Mouse (Mus musculus): Measurements from ENCODE around the gene Tlcd1.

Gene Tlcd1

DNA sequence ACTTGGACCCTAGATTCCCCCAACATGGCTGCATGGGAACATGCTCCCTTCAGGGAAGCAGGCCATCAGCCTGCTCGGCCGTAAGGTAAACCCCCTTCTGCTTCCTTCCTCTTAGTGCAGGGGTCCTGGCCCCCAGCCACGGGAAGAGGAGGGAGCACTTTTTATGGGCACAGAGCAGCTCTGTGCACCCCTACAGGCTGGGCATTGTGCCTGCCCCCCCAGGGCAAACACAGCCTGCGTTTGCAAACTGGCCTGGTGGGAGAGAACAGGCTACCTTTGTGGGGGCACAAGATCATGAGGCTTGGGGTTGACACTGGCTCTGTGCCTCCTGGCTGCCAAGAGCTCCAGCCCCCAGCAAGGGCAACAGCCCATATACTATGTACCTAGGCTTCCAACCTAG, 14.5 kb upstream of the Tlcd1 start:
- DNase-seq (ENCODE audit: low read depth) = no peak

DNA sequence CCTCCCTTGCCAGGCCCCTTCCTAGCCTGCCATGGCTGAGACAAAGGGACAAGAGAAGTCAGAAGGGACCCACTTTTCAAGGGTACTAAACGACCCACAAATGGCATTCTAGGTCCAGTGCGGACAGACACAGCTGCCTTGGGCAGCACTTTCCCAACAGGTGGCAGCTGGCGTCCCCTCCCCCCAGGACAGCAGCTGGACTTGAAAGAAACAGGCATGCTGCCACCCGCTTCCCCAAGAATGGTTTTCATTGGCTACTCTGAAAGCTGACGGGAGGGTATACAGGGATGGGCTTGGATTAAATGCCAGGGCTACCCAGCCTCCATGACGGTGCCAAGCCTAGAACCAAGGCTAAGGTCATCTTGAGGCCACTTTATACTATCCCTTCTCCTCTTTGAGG, 14.0 kb upstream of the Tlcd1 start:
- no peak for DNase-seq (ENCODE audit: low read depth)

DNA sequence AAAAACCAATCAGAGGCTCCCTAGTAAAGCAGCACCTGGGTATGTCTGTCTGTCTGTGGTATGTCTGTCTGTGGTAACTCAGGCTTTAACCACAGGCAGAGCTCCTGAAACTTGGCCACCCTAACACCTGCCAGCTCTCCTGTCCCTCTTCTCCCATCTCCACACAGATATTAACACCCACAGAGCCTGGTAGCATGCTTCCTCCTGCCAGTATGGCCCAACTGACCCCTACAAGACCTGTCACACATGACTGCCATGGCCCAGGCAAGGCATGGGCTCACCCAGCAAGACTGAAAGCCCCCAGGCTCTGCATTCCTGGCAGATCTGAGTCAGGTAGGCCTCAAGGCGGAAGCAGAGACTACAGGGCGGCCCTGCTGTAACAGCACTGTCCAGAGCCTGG, 13.5 kb upstream of the Tlcd1 start:
- no peak for DNase-seq (ENCODE audit: low read depth)

DNA sequence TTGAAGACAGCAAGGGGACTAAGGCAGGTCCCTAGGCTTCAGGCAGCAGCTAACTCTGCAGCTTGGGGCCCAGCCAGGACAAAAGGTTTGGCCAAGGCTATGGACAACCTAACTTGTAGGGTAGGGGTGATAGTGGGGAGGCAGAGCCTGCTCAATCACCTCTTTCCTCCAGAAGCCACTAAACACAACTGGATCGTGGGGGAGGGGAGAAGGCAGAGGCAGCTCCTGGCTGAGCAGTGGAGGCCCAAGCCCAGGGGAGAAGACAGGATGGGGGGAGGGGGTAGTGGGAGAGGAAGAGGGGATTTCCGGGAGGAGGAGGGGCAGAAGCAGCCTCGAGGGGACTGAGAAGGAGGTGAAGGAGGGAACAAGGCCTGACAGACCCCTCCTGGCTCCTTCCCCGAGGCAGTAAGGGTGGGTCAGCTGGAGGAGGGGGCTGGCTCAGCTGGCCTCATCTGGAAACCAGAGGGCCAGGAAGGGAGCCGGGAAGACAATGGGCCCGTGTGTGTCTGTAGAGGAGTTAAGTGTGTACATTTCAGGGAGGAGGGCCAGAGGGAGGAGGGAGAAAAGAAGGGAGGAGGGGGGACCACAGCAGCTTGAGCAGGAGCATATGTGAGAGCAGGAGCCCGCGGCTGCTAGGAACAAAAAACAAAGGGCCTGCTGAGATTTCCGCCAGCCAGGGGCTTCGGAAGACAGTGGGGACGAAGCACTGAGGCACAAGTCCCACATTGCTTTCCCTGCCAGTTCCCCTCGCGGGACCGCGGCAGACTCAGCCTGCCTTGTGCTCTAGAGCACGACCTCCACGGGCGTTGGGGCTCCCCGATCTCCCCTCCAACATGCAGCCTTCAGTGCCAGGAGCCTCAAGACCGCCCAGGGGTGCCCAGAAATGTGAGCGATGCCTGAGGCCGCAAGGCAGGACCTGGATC, 12.6 kb upstream of the Tlcd1 start:
- no peak for DNase-seq (ENCODE audit: low read depth)

DNA sequence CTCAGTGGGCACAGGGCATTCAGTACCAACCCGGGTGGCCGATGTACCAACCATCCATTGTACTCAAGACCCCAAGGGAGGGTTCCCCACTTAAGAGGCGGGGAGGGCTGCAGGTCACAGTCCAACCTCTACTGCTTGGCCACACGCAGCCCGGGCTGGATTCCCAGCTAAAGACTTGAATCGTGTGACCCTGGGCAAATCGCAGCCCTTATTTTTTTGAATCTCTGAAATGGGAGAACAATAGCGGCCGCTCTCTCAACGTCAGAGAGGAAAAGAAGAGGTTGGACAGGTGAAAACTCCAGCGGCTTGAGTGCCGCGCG, 11.9 kb upstream of the Tlcd1 start:
- no peak for DNase-seq (ENCODE audit: low read depth)

DNA sequence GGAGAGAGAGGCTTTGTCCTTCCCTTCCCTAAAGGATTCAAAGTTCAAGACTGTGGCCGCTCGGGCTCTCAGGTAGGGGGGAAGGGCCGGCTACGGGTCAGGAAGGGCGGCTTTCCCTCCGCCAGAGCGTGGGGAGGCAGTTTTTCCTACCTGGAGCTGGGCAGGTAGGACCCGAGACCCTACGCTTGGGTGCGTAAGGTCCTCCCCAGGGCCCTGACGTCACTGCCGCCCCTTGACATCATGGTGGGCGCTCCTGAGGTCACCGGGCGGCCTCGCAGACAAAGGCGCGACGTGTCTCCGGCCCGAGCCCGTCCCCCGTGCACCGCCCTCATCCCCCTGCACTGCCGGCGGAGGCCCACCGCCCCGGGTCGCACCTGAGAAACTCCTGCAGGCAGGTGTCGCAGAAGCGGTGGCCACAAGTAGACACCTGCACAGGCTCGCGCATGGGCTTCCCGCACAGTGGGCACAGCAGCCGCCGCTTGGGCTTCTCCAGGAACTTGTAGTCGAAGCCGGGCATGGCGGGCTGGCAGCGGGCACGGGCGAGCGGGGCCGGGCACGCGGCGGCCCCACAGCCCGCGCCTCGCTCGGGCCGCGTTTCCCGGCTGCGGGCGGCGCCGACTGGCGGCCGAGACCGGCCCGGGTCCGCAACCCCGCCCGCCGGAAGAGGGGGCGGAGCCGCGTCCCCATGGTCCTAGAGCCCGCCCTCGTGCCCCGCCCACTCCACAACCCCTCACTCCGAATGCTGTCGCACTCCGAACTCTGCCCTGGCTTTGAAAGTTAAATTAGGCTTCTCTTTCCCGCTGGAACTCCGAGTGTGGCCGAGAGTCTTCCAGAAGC, 11.4 kb upstream of the Tlcd1 start, which contains the start of gene Traf4:
TSS of gene Traf4 (minus strand) at position 666 of the 837 bp plus-strand sequence.
- no peak for DNase-seq (ENCODE audit: low read depth)

DNA sequence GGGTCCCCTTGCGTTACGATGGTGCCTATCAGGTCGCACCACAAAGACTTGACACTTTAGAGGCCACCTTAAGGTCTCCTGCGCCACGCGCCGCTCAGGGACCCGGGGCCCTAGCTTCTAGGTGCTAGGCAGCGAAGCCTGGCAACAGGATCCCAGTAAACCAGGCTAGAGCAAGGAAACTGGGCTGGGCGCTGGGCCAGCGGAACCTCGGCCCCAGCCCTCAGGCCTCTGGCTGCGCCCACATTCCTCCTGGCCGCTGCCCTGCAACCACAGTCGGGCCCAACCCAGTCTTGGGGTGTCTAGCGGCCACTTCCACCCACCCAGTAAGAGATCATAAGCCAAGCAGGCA, 10.8 kb upstream of the Tlcd1 start:
- no peak for DNase-seq (ENCODE audit: low read depth)

DNA sequence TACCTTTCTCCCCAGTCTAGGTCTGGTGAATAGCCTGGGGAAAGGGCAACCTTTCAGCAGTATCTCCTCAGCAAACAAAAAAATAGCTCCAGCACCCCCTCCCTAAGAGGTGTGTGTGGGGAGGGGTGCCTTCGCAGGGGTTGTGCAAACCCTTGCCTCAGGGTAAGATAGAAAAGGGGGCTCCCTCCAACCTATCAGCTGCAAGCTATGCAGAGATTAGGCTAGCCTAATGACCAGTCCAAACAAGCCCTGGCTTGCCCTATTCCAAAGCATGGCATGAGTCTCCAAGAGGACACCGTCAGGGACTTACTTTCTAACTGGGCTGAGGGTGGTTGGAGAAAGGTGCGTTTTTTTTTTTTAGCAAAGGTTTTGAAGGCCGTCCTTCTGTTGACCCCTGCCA, 10.3 kb upstream of the Tlcd1 start:
- no peak for DNase-seq (ENCODE audit: low read depth)

DNA sequence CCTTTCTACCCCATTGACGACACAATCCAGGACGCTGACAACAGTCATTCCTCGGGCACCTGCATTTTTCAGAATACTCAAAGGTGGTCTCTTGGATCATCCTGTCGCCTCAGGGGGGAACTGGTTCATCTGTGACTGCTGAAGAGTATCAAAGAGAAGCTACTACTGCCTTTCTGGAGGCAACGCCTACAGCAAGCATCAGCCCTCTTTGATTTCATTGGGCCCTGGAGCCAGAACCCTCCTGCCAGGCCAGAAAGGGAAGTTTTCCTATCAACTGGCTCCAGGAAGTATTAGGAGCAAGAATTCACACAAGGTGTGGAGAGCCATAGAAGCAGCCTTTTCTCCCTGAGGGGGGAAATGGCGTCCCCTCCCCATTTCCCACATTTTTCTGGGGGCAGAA, 9.9 kb upstream of the Tlcd1 start:
- no peak for DNase-seq (ENCODE audit: low read depth)

DNA sequence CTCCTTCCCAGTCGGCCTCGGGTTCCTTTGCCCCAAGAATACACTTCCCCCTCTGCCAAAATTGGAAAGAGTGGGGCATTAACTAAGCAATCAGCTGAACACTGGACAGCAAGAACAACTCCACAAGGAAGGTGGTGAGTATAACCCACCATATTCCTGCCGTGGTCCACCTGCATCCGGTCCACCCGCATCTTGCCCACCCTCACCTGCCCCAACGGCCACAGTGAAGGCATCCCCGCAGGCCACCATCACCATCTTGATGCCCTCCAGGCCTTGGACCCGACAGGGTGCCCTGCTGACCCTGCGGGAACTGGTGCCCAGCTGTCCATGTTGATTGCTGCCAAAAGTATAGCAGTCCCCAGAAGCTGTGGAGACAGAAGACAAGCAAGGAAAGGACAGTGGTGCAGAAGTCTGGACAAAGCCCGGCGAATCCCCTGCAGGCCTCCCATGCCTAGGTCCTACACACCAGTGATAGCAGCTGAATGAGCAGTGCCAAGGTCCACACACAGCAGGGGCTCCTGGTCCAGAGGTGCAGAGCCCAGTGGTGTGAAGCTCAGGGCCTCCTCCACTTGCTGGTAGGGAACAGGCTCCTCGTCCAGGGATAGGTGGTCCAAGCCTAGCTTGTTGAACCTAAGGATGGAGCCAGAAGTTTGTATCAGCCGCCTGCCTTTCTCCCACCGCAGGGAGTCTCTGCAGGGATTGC, 9.1 kb upstream of the Tlcd1 start:
- no peak for DNase-seq (ENCODE audit: low read depth)

DNA sequence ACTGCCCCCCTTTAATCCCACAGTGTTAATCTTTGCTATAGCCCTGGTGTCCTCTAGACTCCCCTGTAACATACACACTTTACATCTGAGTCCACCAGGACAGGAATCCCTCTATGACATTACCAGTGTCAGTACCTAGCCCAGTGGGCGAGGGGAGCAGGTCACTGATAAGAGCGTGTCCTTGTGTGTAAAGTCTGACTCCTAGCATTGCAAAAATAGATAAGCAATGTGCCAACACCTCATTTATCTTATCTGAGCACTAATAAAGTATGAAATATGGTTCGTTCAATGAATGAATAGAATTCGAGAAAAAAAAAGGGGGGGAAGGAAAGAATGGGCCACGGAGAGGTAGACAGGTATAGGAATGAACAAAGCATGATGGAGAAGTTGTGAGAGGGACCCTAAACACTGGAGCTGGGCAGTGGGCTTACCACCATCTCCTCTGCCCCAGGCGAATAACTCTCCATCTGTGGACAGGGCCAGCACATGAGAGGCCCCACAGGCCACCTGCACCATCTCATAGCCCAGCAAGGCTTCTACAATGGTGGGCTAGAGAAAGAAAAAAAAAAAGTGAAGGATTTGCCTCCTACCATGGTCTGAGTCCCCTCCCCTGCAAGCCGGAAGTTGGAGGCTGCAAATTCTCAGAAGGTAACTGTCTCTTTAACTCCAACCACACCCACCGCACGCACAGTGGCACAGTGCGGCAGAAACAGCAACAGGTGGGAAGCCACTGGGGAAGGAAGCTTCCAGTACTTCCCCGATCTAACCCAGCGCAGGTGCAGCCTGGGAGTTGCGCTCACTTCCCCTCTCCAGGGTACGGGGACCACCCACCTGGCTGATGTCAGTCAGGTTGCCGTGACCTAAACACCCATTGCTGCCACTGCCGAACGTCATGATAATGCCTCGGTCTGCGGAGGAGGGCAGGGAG, 7.7 kb upstream of the Tlcd1 start:
- no peak for DNase-seq (ENCODE audit: low read depth)

DNA sequence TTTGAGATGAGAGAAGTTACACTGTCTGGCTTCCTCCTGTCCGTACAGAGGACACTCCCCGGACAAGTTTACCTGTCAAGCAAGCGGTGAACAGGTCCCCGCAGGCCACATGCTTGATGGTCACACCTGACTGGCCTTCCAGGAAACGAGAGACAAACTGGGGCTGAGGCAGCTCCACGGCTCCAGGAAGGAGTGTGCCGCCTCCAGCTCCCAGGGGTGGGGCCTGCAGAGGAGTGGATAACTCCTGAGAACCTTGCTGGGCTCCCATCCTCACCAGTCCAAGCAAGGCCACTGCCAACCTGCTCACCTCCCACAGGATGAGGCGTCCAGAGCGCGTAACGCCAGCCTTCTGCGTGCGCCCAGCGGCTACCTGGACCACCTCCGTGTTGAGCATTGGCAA, 6.2 kb upstream of the Tlcd1 start:
- DNase-seq (ENCODE audit: low read depth) = no peak

DNA sequence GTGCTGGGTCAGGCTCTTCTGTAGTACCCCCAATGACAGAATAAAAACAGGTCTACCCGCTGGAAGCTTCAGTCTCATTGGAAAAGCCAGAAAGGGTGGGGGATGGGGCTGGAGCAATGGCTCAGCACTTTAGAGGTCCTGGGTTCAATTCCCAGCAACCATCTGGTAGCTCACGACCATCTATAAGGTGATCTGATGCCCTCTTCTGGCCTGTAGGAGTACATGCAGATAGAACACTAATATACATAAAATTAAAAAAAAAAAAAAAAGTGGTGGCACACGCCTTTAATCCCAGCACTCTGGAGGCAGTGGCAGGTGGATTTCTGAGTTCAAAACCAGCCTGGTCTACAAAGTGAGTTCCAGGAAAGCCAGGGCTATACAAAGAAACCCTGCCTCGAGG, 5.2 kb upstream of the Tlcd1 start:
- no peak for DNase-seq (ENCODE audit: low read depth)

DNA sequence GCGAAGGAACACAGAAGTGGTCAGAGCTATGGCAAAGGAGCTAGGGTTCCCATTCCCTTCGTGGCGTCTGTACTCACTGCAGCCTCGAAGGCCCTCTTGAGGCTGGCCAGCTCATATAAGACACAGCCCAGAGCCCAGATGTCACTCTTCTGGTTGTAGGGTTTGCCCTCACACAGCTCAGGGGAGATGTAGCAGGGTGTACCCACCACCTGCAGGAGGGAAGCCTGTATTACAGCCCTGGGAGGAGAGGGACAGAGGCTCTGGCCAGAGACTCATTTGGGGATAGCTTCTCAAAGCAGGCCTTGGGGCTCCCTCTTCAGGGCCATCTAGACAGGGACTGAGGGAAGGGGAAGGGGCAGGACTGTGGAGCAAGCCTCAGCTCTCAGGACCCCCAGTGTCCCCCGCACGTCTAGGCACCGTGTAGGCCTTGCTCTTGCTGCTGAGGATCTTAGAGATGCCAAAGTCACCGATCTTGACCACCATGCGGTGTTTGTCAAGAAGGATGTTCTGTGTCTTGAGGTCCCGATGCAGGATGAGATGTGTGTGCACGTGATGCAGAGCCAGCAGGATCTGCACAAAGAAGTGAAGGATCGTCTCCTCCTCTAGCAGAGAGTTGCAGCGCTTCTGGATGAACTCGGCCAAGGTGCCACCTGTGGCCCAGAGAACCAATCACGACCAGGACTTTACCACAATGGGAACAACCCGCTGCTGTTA, 4.3 kb upstream of the Tlcd1 start:
- DNase-seq (ENCODE audit: low read depth) = no peak

DNA sequence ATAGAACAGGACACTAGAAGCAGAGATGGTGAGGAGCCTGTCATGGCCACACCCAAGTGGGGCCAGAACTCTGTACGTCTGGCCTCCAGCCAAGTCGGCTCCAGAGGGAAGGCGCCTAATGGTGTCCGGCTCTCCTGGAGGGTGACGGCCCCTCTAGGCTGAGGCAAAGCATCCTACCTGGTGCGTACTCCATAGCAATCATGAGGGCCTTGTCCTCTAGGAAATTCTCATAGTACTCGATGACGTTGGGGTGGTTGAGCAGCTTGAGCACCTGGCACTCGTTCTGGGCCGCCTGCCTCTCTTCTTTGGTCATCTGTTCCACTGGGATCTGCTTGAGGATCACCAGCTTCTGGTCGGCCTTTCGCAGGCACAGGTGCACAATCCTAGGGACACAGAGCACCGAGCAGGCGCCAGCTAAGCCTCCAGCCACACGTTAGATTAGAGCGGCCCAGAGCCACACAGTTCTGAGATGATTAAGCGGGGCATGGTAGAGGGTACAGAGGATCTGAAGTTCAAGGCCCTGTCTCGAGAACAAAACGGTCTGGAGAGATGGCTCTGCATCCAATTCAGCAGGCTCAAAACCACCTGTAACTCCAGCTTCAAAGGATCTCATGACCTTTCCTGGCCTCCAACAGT, 3.6 kb upstream of the Tlcd1 start:
- DNase-seq (ENCODE audit: low read depth) = no peak

DNA sequence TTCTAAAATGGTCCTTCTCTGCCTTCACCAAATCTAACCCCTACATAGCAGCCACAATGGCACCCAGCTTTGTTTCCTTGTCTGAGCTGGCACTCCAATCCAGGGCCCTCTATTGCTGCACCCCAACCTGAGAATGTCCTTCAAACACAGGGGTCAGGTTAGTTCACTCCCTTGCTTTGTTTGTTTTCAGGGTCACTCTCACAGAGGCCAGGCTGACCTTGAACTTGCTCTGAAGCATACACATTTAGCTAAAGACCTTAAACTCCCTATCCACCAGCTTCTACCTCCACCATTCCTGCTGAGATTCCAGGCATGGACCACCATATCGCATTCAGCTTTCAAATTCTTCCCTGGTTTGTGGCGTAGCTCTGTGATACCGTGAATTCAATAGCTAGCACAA, 2.0 kb upstream of the Tlcd1 start:
- no peak for DNase-seq (ENCODE audit: low read depth)

DNA sequence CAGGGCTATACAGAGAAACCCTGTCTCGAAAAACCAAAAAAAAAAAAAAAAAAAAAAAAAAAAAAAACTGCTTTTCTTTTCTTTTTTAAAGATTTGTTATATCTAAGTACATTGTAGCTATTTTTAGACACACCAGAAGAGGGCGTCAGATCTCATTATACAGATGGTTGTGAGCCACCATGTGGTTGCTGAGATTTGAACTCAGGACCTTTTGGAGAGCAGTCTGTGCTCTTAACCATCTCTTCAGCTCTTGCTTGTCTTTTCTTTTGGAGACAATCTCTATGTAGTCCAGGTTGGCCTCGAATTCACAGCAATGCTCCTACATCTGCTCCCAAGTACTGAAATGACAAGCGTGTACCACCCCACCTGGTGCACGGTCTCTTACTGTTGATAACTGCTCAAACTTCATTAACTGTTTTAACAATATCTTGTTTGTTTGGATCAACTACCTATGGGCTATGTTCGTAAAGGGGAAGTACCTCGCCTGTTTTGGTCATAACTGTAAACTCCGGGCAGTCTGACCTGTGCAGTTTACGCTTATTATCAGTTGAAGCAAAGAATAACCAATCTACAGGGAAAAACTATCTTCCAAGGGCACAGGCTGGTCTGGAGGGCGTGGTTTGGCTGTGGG, 625 bp upstream of the Tlcd1 start:
- DNase-seq (ENCODE audit: low read depth) = peak; percentile 93

DNA sequence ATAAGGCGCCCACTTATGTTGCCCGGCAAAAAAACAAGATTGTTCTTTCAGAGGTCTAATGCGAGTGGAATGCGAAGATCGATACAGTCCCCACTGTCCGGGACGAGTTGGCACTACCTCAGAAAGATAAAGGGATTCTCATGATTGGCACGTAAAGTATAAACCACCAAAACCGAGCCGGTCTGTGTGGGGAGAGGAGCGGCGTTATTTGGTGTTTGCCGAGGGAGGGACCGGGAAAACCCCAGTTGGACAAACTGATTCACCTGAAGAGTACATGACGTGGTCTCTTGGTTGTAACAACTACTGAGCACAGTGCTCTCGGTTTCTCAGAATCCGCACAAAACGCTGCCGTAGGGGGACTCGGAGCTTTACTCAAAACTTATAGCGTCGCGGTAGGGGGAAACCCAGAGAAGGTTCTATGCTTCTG, 407 bp downstream of the Tlcd1 start:
- no peak for DNase-seq (ENCODE audit: low read depth)

DNA sequence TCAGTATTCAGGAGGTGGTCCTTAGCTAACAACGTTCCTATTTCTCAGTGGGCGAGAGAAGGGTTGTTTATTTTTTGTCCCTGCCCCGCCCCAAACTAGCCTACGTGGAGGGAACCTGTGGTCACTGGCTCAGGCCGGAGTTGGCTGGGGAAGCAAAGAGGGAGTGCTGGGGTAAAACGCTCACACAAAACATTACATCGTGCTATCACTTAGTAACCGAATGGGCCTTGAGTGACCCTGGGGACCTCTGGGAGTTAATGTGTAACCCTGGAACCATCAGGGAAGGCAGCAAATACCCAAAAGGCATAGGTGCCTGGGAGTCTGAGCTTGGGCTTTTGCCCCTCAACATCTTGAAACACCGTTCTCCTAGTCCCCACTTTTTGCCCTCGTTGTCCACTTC, 926 bp downstream of the Tlcd1 start:
- DNase-seq (ENCODE audit: low read depth) = no peak

Measured in c-Kit-positive CD71-negative TER-119-negative erythroid progenitor cells, embryonic 14.5 days (primary cell).